ENCODE assay signal across 12 mouse cellular contexts in the genomic region with DNA sequence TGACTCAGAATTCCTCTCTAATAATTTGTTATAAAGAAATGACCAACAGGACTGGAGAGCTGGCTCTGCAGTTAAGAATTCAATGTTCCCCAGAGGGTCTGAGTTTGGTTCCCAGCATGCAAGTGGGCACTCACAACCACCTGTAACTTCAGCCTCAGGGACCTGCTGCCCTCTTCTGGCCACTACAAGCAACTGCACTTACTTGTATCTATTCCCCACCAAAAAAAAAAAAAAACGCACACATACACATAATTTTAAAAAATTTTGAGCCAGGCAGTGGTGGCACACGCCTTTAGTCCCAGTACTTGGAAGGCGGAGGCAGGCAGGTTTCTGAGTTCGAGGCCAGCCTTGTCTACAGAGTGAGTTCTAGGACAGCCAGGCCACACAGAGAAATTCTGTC. TPM values are rescaled to one million over a fixed set of nuclear protein-coding genes. Genes with fewer than 3 reads are reported as not detected.
A peak's percentile ranks its signal among the peaks of the same experiment; 100 is the strongest.
DNase-seq lines count a peak whose midpoint lies in the region; ATAC-seq and TF ChIP-seq lines count a peak whose summit lies in the region.
"Had no signal": no experiment of that assay in that cellular context is flagged by ENCODE, and none has a peak within 500 bp of the region (broad histone marks: within the 10 kb centered on the region; RNA-seq: fewer than 3 reads in every experiment).

No protein-coding gene starts in this region.

- H3K9me3 ChIP-seq in midbrain, embryonic 14.5 days (ENCODE audit: control insufficient read depth, low read length) = no peaks in the 10 kb centered on the region
- no peaks in the 10 kb centered on the region for H3K9me3 ChIP-seq in midbrain, embryonic 16.5 days (replicated peaks; ENCODE audit: control insufficient read depth, low read length, poor library complexity, severe bottlenecking)
- H3K9me3 ChIP-seq in kidney, embryonic 14.5 days (ENCODE audit: control insufficient read depth, low read length) = peaks cover 2% of the 10 kb centered on the region; the same call in 1 of the 2 replicates
- no peaks in the 10 kb centered on the region for H3K9me3 ChIP-seq in neural tube, embryonic 15.5 days (replicated peaks)

- H3K4me3 ChIP-seq in midbrain, embryonic 14.5 days (replicated peaks; ENCODE audit: low read depth, low read length) = no peak overlapping the region
- no peak overlapping the region for H3K4me3 ChIP-seq in midbrain, embryonic 16.5 days (ENCODE audit: low read depth, low read length)
- no peak overlapping the region for H3K4me3 ChIP-seq in bone marrow macrophage, adult 2 months (ENCODE audit: insufficient read depth, low read length)
- no peak overlapping the region for H3K4me3 ChIP-seq in kidney, embryonic 14.5 days (ENCODE audit: low read length)
- H3K4me3 ChIP-seq in neural tube, embryonic 15.5 days (replicated peaks) = no peak overlapping the region
- H3K4me3 ChIP-seq: myocyte had no signal

- TF ChIP-seq CTCF in bone marrow macrophage, adult 2 months (IDR thresholded peaks at IDR 0.05; ENCODE audit: low read depth, low read length) = peak; percentile 76

- H3K27ac ChIP-seq in midbrain, embryonic 14.5 days (replicated peaks; ENCODE audit: low read depth, low read length) = no peak overlapping the region
- no peak overlapping the region for H3K27ac ChIP-seq in midbrain, embryonic 16.5 days (ENCODE audit: low read length)
- H3K27ac ChIP-seq in bone marrow macrophage, adult 2 months (ENCODE audit: insufficient read depth, low read depth, low read length) = no peak overlapping the region
- H3K27ac ChIP-seq in kidney, embryonic 14.5 days (ENCODE audit: low read depth, low read length) = no peak overlapping the region
- H3K27ac ChIP-seq in neural tube, embryonic 15.5 days (replicated peaks) = no peak overlapping the region

- H3K36me3 ChIP-seq in midbrain, embryonic 14.5 days (ENCODE audit: control insufficient read depth, insufficient read depth, low read length) = peaks cover 54% of the 10 kb centered on the region
- peaks cover 22% of the 10 kb centered on the region for H3K36me3 ChIP-seq in midbrain, embryonic 16.5 days (ENCODE audit: control insufficient read depth, insufficient read depth, low read length)
- peaks cover 56% of the 10 kb centered on the region for H3K36me3 ChIP-seq in kidney, embryonic 14.5 days (ENCODE audit: control insufficient read depth, insufficient read depth, low read length)
- peaks cover 56% of the 10 kb centered on the region for H3K36me3 ChIP-seq in neural tube, embryonic 15.5 days

- no peak overlapping the region for H3K9ac ChIP-seq in midbrain, embryonic 14.5 days (replicated peaks; ENCODE audit: low read length)
- no peak overlapping the region for H3K9ac ChIP-seq in midbrain, embryonic 16.5 days (ENCODE audit: low read depth, low read length)
- H3K9ac ChIP-seq in kidney, embryonic 14.5 days (ENCODE audit: low read depth, low read length) = no peak overlapping the region
- H3K9ac ChIP-seq in neural tube, embryonic 15.5 days (replicated peaks) = no peak overlapping the region

- no peak for ATAC-seq in midbrain, embryonic 14.5 days (ENCODE audit: low FRiP score, low TSS enrichment)
- ATAC-seq in midbrain, embryonic 16.5 days = no peak
- ATAC-seq in neutrophil, adult 5-6 weeks (ENCODE audit: extremely low read depth, insufficient number of reproducible peaks, low FRiP score, poor library complexity, severe bottlenecking) = 0 out of 2 replicates have a peak, but pooled peaks have one; percentile 39
- ATAC-seq in kidney, embryonic 14.5 days (ENCODE audit: low FRiP score, low TSS enrichment) = no peak
- ATAC-seq in neural tube, embryonic 15.5 days (ENCODE audit: low FRiP score) = no peak
- ATAC-seq: intestine, embryonic 16.5 days had no signal

- WGBS in midbrain, embryonic 14.5 days = 92% methylated on average over 4 of the region's 4 CpGs
- WGBS in midbrain, embryonic 16.5 days = 92% methylated on average over 4 of the region's 4 CpGs
- WGBS in kidney, embryonic 14.5 days = 91% methylated on average over 4 of the region's 4 CpGs
- 95% methylated on average over 4 of the region's 4 CpGs for WGBS in neural tube, embryonic 15.5 days

- TF ChIP-seq POLR2A in bone marrow macrophage, adult 2 months (IDR thresholded peaks at IDR 0.05; ENCODE audit: borderline replicate concordance, low read depth, low read length) = no peak

- H3K27me3 ChIP-seq in midbrain, embryonic 14.5 days (ENCODE audit: control insufficient read depth, insufficient read depth, low read length) = no peaks in the 10 kb centered on the region
- no peaks in the 10 kb centered on the region for H3K27me3 ChIP-seq in midbrain, embryonic 16.5 days (ENCODE audit: control insufficient read depth, insufficient read depth, low read depth, low read length)
- no peaks in the 10 kb centered on the region for H3K27me3 ChIP-seq in kidney, embryonic 14.5 days (ENCODE audit: control insufficient read depth, insufficient read depth, low read length)
- no peaks in the 10 kb centered on the region for H3K27me3 ChIP-seq in neural tube, embryonic 15.5 days (replicated peaks)

- DNase-seq in embryo, embryonic 10 days (ENCODE audit: low spot score) = peak; percentile 43
- no peak for DNase-seq in embryo, embryonic 9.5 days (ENCODE audit: extremely low spot score)
- DNase-seq in midbrain, embryonic 14.5 days = peak; percentile 42

- no peaks in the 10 kb centered on the region for H3K4me1 ChIP-seq in midbrain, embryonic 14.5 days (ENCODE audit: control insufficient read depth, insufficient read depth, low read length)
- H3K4me1 ChIP-seq in midbrain, embryonic 16.5 days (ENCODE audit: control insufficient read depth, insufficient read depth, low read length) = no peaks in the 10 kb centered on the region
- H3K4me1 ChIP-seq in bone marrow macrophage, adult 2 months (ENCODE audit: control insufficient read depth, insufficient read depth, low read length) = peaks cover 18% of the 10 kb centered on the region
- no peaks in the 10 kb centered on the region for H3K4me1 ChIP-seq in kidney, embryonic 14.5 days (ENCODE audit: control insufficient read depth, insufficient read depth, low read length)
- H3K4me1 ChIP-seq in neural tube, embryonic 15.5 days = no peaks in the 10 kb centered on the region

- H3K4me2 ChIP-seq in midbrain, embryonic 14.5 days (ENCODE audit: low read length) = no peak overlapping the region
- H3K4me2 ChIP-seq in midbrain, embryonic 16.5 days (ENCODE audit: low read length) = no peak overlapping the region
- no peak overlapping the region for H3K4me2 ChIP-seq in kidney, embryonic 14.5 days (replicated peaks; ENCODE audit: low read depth, low read length)
- no peak overlapping the region for H3K4me2 ChIP-seq in neural tube, embryonic 15.5 days

RNA-seq across cellular contexts. Expression of gene Gm21970, which starts 1.4 kb away (rescaled TPM):
- polyA plus RNA-seq in midbrain, embryonic 14.5 days (2014; fragmentation: Nextera tagmentation; extraction: Ambion mirVana) = not detected in 2 replicates
- not detected in 2 replicates for polyA plus RNA-seq in midbrain, embryonic 16.5 days (2015; fragmentation: Nextera tagmentation; extraction: Ambion mirVana)
- not detected in 2 replicates for polyA plus RNA-seq in bone marrow macrophage, adult 2 months (2012; ENCODE audit: insufficient read depth, insufficient read length, missing spikeins)
- total RNA-seq in neutrophil, adult 5-6 weeks (2017) = 2.6 TPM in 1 of 2 replicates, not detected in the other
- polyA plus RNA-seq in kidney, embryonic 14.5 days (2014; fragmentation: Nextera tagmentation; extraction: Ambion mirVana) = not detected in 2 replicates
- not detected in 2 replicates for polyA plus RNA-seq in neural tube, embryonic 15.5 days (2015; fragmentation: Nextera tagmentation; extraction: Ambion mirVana)
- polyA plus RNA-seq: intestine, embryonic 16.5 days; limb, embryonic 14.5 days; myocyte; stomach, embryonic 16.5 days had no signal

RNA-seq across cellular contexts. Expression of gene Il10rb, which starts 15.9 kb away (rescaled TPM):
- 5.4 and 9.3 TPM in 2 replicates for polyA plus RNA-seq in midbrain, embryonic 14.5 days (2014; fragmentation: Nextera tagmentation; extraction: Ambion mirVana)
- 10.4 and 11.1 TPM in 2 replicates for polyA plus RNA-seq in midbrain, embryonic 16.5 days (2015; fragmentation: Nextera tagmentation; extraction: Ambion mirVana)
- polyA plus RNA-seq in bone marrow macrophage, adult 2 months (2012; ENCODE audit: insufficient read depth, insufficient read length, missing spikeins) = 345 and 358 TPM in 2 replicates
- total RNA-seq in neutrophil, adult 5-6 weeks (2017) = 144 and 156 TPM in 2 replicates
- polyA plus RNA-seq in kidney, embryonic 14.5 days (2014; fragmentation: Nextera tagmentation; extraction: Ambion mirVana) = 17.4 and 21.3 TPM in 2 replicates
- 14.4 and 26.5 TPM in 2 replicates for polyA plus RNA-seq in neural tube, embryonic 15.5 days (2015; fragmentation: Nextera tagmentation; extraction: Ambion mirVana)

RNA-seq across cellular contexts. Expression of gene Ifnar2, which starts 17.5 kb away (rescaled TPM):
- polyA plus RNA-seq in midbrain, embryonic 14.5 days (2014; fragmentation: Nextera tagmentation; extraction: Ambion mirVana) = 29.0 and 32.2 TPM in 2 replicates
- 35.4 and 38.7 TPM in 2 replicates for polyA plus RNA-seq in midbrain, embryonic 16.5 days (2015; fragmentation: Nextera tagmentation; extraction: Ambion mirVana)
- polyA plus RNA-seq in bone marrow macrophage, adult 2 months (2012; ENCODE audit: insufficient read depth, insufficient read length, missing spikeins) = 237 and 238 TPM in 2 replicates
- 93.4 and 107 TPM in 2 replicates for total RNA-seq in neutrophil, adult 5-6 weeks (2017)
- polyA plus RNA-seq in kidney, embryonic 14.5 days (2014; fragmentation: Nextera tagmentation; extraction: Ambion mirVana) = 43.7 and 47.2 TPM in 2 replicates
- polyA plus RNA-seq in neural tube, embryonic 15.5 days (2015; fragmentation: Nextera tagmentation; extraction: Ambion mirVana) = 42.3 and 45.8 TPM in 2 replicates

Comparison
In these comparisons a context has a peak if more than half of its experiments do, and no peak if none do; other contexts are left out.
1. RNA of gene Il10rb, which starts 15.9 kb away (polyA plus RNA-seq): 345 to 358 TPM in bone marrow macrophage, adult 2 months; 17.4 to 21.3 TPM in kidney, embryonic 14.5 days, 14.4 to 26.5 TPM in neural tube, embryonic 15.5 days, 10.4 to 11.1 TPM in midbrain, embryonic 16.5 days and 5.4 to 9.3 TPM in midbrain, embryonic 14.5 days; every median in the first group is over 10 times any median in the second.